Mouse (Mus musculus) kidney, adult 2 months (tissue): ENCODE measurements around the gene Rpl3.

Experiments
- CTCF ChIP-seq: fragments of 200-500 bp; conservative IDR thresholded peaks from 2 replicates; pipeline ENCODE4 v1.5.1; 2011; ENCODE audit warnings: low read depth, mild to moderate bottlenecking, control low read depth, low read length, moderate library complexity, mixed read lengths; ENCODE audit not compliant: insufficient read depth, insufficient read length
- POLR2A ChIP-seq: fragments of 200-500 bp; IDR thresholded peaks from one replicate; pipeline ENCODE4 v1.6.1; 2011; ENCODE audit warnings: low read depth, low read length, control low read depth

- TF ChIP-seq CTCF: no peak
- TF ChIP-seq POLR2A: no peak
Observed at GRCm38 (mm10) chr15:80054034-80054710, 37.5 kb downstream of the Rpl3 start.
